Mouse (Mus musculus): ENCODE data around the gene Upp2. TPM values are rescaled to one million over a fixed set of nuclear protein-coding genes. Genes with fewer than 3 reads are reported as not detected.
A peak's percentile ranks its signal among the peaks of the same experiment; 100 is the strongest.

The Upp2 gene
- total and polyA plus RNA-seq, 2 experiments from 2014 or later, result 10.8 to 12.6 TPM

- 77% methylated on average over 3 of the region's 3 CpGs for WGBS
- Histone ChIP-seq H3K4me2 (ENCODE audit: low read depth) (no peak overlapping the region), H3K4me1 (ENCODE audit: insufficient read depth) (peaks cover 13% of the 10 kb centered on the region; the same call in 1 of the 2 replicates), H3K36me3 (ENCODE audit: insufficient read depth) (no peaks in the 10 kb centered on the region), H3K27me3 (ENCODE audit: insufficient read depth, low read length) (no peaks in the 10 kb centered on the region), H3K27ac (ENCODE audit: low read depth, low read length) (no peak overlapping the region), H3K9ac (no peak overlapping the region), H3K4me3 (ENCODE audit: low read depth, low read length) (no peak overlapping the region), H3K9me3 (ENCODE audit: low read length) (no peaks in the 10 kb centered on the region)
- ATAC-seq, result no peak
- no peak for DNase-seq
- no peak for TF ChIP-seq CTCF (IDR thresholded peaks at IDR 0.05; ENCODE audit: low read depth)
These were observed 39.3 kb upstream of the Upp2 start for GRCm38 (mm10) chr2:58527786-58528185.

GRCm38 (mm10) chr2:58529384-58529783, 37.7 kb upstream of the Upp2 start:
- Histone ChIP-seq H3K4me3 (ENCODE audit: low read depth, low read length) (no peak overlapping the region), H3K27me3 (ENCODE audit: insufficient read depth, low read length) (no peaks in the 10 kb centered on the region), H3K4me2 (ENCODE audit: low read depth) (no peak overlapping the region), H3K4me1 (ENCODE audit: insufficient read depth) (peaks cover 16% of the 10 kb centered on the region), H3K9me3 (ENCODE audit: low read length) (no peaks in the 10 kb centered on the region), H3K36me3 (ENCODE audit: insufficient read depth) (no peaks in the 10 kb centered on the region), H3K27ac (ENCODE audit: low read depth, low read length) (no peak overlapping the region), H3K9ac (no peak overlapping the region)
- no peak for TF ChIP-seq CTCF (IDR thresholded peaks at IDR 0.05; ENCODE audit: low read depth)
- DNase-seq (no peak), ATAC-seq (no peak)
- 54% methylated on average over 5 of the region's 5 CpGs for WGBS

GRCm38 (mm10) chr2:58529860-58530440, 37.1 kb upstream of the Upp2 start:
- no peaks in the 10 kb centered on the region for H3K36me3 ChIP-seq (ENCODE audit: insufficient read depth)
- no peak overlapping the region for H3K9ac ChIP-seq
- DNase-seq, result no peak
- H3K9me3 ChIP-seq (ENCODE audit: low read length), result no peaks in the 10 kb centered on the region
- no peak for TF ChIP-seq CTCF (IDR thresholded peaks at IDR 0.05; ENCODE audit: low read depth)
- no peak overlapping the region for H3K4me2 ChIP-seq (ENCODE audit: low read depth)
- ATAC-seq, result no peak
- H3K4me3 ChIP-seq (ENCODE audit: low read depth, low read length), result no peak overlapping the region
- 8% methylated on average over 7 of the region's 7 CpGs for WGBS
- H3K27me3 ChIP-seq (ENCODE audit: insufficient read depth, low read length), result no peaks in the 10 kb centered on the region
- peaks cover 18% of the 10 kb centered on the region for H3K4me1 ChIP-seq (ENCODE audit: insufficient read depth)
- no peak overlapping the region for H3K27ac ChIP-seq (ENCODE audit: low read depth, low read length)

- DNase-seq, result no peak
- Histone ChIP-seq H3K27ac (ENCODE audit: low read depth, low read length) (no peak overlapping the region), H3K4me1 (ENCODE audit: insufficient read depth) (peaks cover 19% of the 10 kb centered on the region), H3K27me3 (ENCODE audit: insufficient read depth, low read length) (no peaks in the 10 kb centered on the region), H3K9me3 (ENCODE audit: low read length) (no peaks in the 10 kb centered on the region), H3K4me2 (ENCODE audit: low read depth) (no peak overlapping the region), H3K36me3 (ENCODE audit: insufficient read depth) (no peaks in the 10 kb centered on the region), H3K9ac (no peak overlapping the region), H3K4me3 (ENCODE audit: low read depth, low read length) (no peak overlapping the region)
- 47% methylated on average over 4 of the region's 4 CpGs for WGBS
- TF ChIP-seq CTCF (IDR thresholded peaks at IDR 0.05; ENCODE audit: low read depth), result no peak
- ATAC-seq, result no peak
These were observed 36.6 kb upstream of the Upp2 start for GRCm38 (mm10) chr2:58530521-58530920.

GRCm38 (mm10) chr2:58532260-58532850, 34.7 kb upstream of the Upp2 start:
- 9% methylated on average over 10 of the region's 10 CpGs for WGBS
- peaks cover 4% of the 10 kb centered on the region; the same call in 1 of the 2 replicates for H3K36me3 ChIP-seq (ENCODE audit: insufficient read depth)
- no peak overlapping the region for H3K4me3 ChIP-seq (ENCODE audit: low read depth, low read length)

GRCm38 (mm10) chr2:58533521-58534001, 33.5 kb upstream of the Upp2 start:
- no peak for TF ChIP-seq CTCF (IDR thresholded peaks at IDR 0.05; ENCODE audit: low read depth)
- H3K27ac ChIP-seq (ENCODE audit: low read depth, low read length), result peak overlapping the region; percentile 62; the same call in 1 of the 2 replicates
- peaks cover 4% of the 10 kb centered on the region; the same call in 1 of the 2 replicates for H3K36me3 ChIP-seq (ENCODE audit: insufficient read depth)
- no peak overlapping the region for H3K4me2 ChIP-seq (ENCODE audit: low read depth)
- 22% methylated on average over 7 of the region's 7 CpGs for WGBS
- peaks cover 19% of the 10 kb centered on the region for H3K4me1 ChIP-seq (ENCODE audit: insufficient read depth)
- H3K27me3 ChIP-seq (ENCODE audit: insufficient read depth, low read length), result no peaks in the 10 kb centered on the region
- H3K4me3 ChIP-seq (ENCODE audit: low read depth, low read length), result no peak overlapping the region
- no peak for DNase-seq
- H3K9ac ChIP-seq, result no peak overlapping the region
- ATAC-seq, result peak; percentile 40
- no peaks in the 10 kb centered on the region for H3K9me3 ChIP-seq (ENCODE audit: low read length)

More at GRCm38 (mm10) chr2:58532260-58532850, 34.7 kb upstream of the Upp2 start:
- DNase-seq (peak; percentile 86), ATAC-seq (peak; percentile 93)
- Histone ChIP-seq H3K9me3 (ENCODE audit: low read length) (no peaks in the 10 kb centered on the region), H3K27me3 (ENCODE audit: insufficient read depth, low read length) (no peaks in the 10 kb centered on the region), H3K4me1 (ENCODE audit: insufficient read depth) (peaks cover 19% of the 10 kb centered on the region), H3K4me2 (ENCODE audit: low read depth) (peak overlapping the region; percentile 26; the same call in 1 of the 2 replicates), H3K27ac (ENCODE audit: low read depth, low read length) (peak overlapping the region; percentile 36), H3K9ac (no peak overlapping the region)
- TF ChIP-seq CTCF (IDR thresholded peaks at IDR 0.05; ENCODE audit: low read depth), result no peak

- WGBS, result 60% methylated on average over 4 of the region's 4 CpGs
- Histone ChIP-seq H3K4me3 (ENCODE audit: low read depth, low read length) (no peak overlapping the region), H3K9me3 (ENCODE audit: low read length) (no peaks in the 10 kb centered on the region), H3K27me3 (ENCODE audit: insufficient read depth, low read length) (no peaks in the 10 kb centered on the region), H3K36me3 (ENCODE audit: insufficient read depth) (peaks cover 4% of the 10 kb centered on the region; the same call in 1 of the 2 replicates), H3K4me1 (ENCODE audit: insufficient read depth) (peaks cover 19% of the 10 kb centered on the region), H3K9ac (no peak overlapping the region), H3K27ac (ENCODE audit: low read depth, low read length) (no peak overlapping the region), H3K4me2 (ENCODE audit: low read depth) (no peak overlapping the region)
- ATAC-seq (no peak), DNase-seq (no peak)
- TF ChIP-seq CTCF (IDR thresholded peaks at IDR 0.05; ENCODE audit: low read depth), result no peak
These were observed 32.7 kb upstream of the Upp2 start for GRCm38 (mm10) chr2:58534379-58534778.

All from forebrain, postnatal 0 days (tissue).